8 mouse cellular contexts compared by ENCODE assay signal in genomic region chr2:69897039-69897617, GRCm38 (mm10). TPM values are rescaled to one million over a fixed set of nuclear protein-coding genes. Genes with fewer than 3 reads are reported as not detected.
DNase-seq lines count a peak whose midpoint lies in the region; ATAC-seq and TF ChIP-seq lines count a peak whose summit lies in the region.

TSS of gene Ubr3 (plus strand) at chr2:69897246.

- H3K27ac ChIP-seq in forebrain, embryonic 10.5 days = peak within 1 kb of the TSS; percentile 98
- peak within 1 kb of the TSS; percentile 96 for H3K27ac ChIP-seq in heart, embryonic 15.5 days
- H3K27ac ChIP-seq in liver, embryonic 14.5 days = peak within 1 kb of the TSS; percentile 80
- peak within 1 kb of the TSS; percentile 92 for H3K27ac ChIP-seq in neural tube, embryonic 11.5 days (ENCODE audit: low read depth, low read length)
- H3K27ac ChIP-seq in stomach, postnatal 0 days (replicated peaks) = peak within 1 kb of the TSS; percentile 97

- no peak for TF ChIP-seq CTCF in liver, embryonic 14.5 days (IDR thresholded peaks at IDR 0.05; ENCODE audit: low read depth)
- TF ChIP-seq CTCF in stomach, postnatal 0 days (IDR thresholded peaks at IDR 0.05; ENCODE audit: low read depth) = no peak

- peaks cover 17% of the 10 kb centered on the region for H3K36me3 ChIP-seq in forebrain, embryonic 10.5 days (replicated peaks)
- H3K36me3 ChIP-seq in heart, embryonic 15.5 days = no peaks in the 10 kb centered on the region
- H3K36me3 ChIP-seq in liver, embryonic 14.5 days (replicated peaks; ENCODE audit: control insufficient read depth, insufficient read depth, low read depth) = no peaks in the 10 kb centered on the region
- H3K36me3 ChIP-seq in neural tube, embryonic 11.5 days (ENCODE audit: control insufficient read depth, insufficient read depth, low read length) = no peaks in the 10 kb centered on the region
- H3K36me3 ChIP-seq in stomach, postnatal 0 days (ENCODE audit: control insufficient read depth, insufficient read depth, low read length) = no peaks in the 10 kb centered on the region

- TF ChIP-seq EP300 in liver, embryonic 14.5 days (IDR thresholded peaks at IDR 0.05; ENCODE audit: low read depth) = peak; percentile 69
- TF ChIP-seq EP300 in stomach, postnatal 0 days (optimal IDR thresholded peaks at IDR 0.05) = peak; percentile 99

- peaks cover 21% of the 10 kb centered on the region for H3K4me1 ChIP-seq in forebrain, embryonic 10.5 days
- H3K4me1 ChIP-seq in heart, embryonic 15.5 days (replicated peaks) = peaks cover 12% of the 10 kb centered on the region
- H3K4me1 ChIP-seq in liver, embryonic 14.5 days (replicated peaks; ENCODE audit: control insufficient read depth in 2 of 2, insufficient read depth in 2 of 2, low read length in 1 of 2) = peaks cover 14 to 16% of the 10 kb centered on the region in 2 experiments
- H3K4me1 ChIP-seq in neural tube, embryonic 11.5 days (ENCODE audit: control insufficient read depth, insufficient read depth, low read length) = peaks cover 5% of the 10 kb centered on the region; the same call in 1 of the 2 replicates
- no peaks in the 10 kb centered on the region for H3K4me1 ChIP-seq in stomach, postnatal 0 days (replicated peaks; ENCODE audit: control insufficient read depth, insufficient read depth)

- peak; percentile 95 to 98 for DNase-seq in CD8-positive naive resting alpha-beta T cell, adult 2 months (ENCODE audit: low read depth in 2 of 2, low spot score in 2 of 2)
- peak; percentile 90 for DNase-seq in c-Kit-positive CD71-negative TER-119-negative erythroid progenitor cells, embryonic 14.5 days (ENCODE audit: low read depth)
- DNase-seq in forebrain, embryonic 10.5 days (ENCODE audit: extremely low spot score, low spot score) = peak; percentile 96
- peak; percentile 99 for DNase-seq in kidney, postnatal 25 days
- peak; percentile 93 to 94 (median 93) for DNase-seq in liver, embryonic 14.5 days (ENCODE audit: low read depth in 3 of 3, low spot score in 3 of 3)
- DNase-seq in neural tube, embryonic 11.5 days (ENCODE audit: low spot score) = peak; percentile 98
- peak; percentile 98 for DNase-seq in stomach, postnatal 0 days (ENCODE audit: low spot score)

- peak within 1 kb of the TSS; percentile 97 for H3K4me3 ChIP-seq in forebrain, embryonic 10.5 days
- peak within 1 kb of the TSS; percentile 97 for H3K4me3 ChIP-seq in heart, embryonic 15.5 days
- peak within 1 kb of the TSS; percentile 93 for H3K4me3 ChIP-seq in liver, embryonic 14.5 days (ENCODE audit: insufficient read depth in 1 of 2, low read depth in 2 of 2, low read length in 2 of 2)
- peak within 1 kb of the TSS; percentile 99 for H3K4me3 ChIP-seq in neural tube, embryonic 11.5 days (ENCODE audit: low read depth, low read length)
- H3K4me3 ChIP-seq in stomach, postnatal 0 days (ENCODE audit: low read depth, low read length) = peak within 1 kb of the TSS; percentile 100

- H3K9ac ChIP-seq in heart, embryonic 15.5 days = peak within 1 kb of the TSS; percentile 100
- H3K9ac ChIP-seq in liver, embryonic 14.5 days (replicated peaks) = peak within 1 kb of the TSS; percentile 98
- peak within 1 kb of the TSS; percentile 98 for H3K9ac ChIP-seq in neural tube, embryonic 11.5 days (ENCODE audit: low read length)
- peak within 1 kb of the TSS; percentile 100 for H3K9ac ChIP-seq in stomach, postnatal 0 days (ENCODE audit: low read length)

- H3K4me2 ChIP-seq in heart, embryonic 15.5 days = peak within 1 kb of the TSS; percentile 85
- peak within 1 kb of the TSS; percentile 97 for H3K4me2 ChIP-seq in liver, embryonic 14.5 days (ENCODE audit: low read depth)
- peak within 1 kb of the TSS; percentile 97 for H3K4me2 ChIP-seq in neural tube, embryonic 11.5 days (ENCODE audit: low read depth)
- H3K4me2 ChIP-seq in stomach, postnatal 0 days (replicated peaks; ENCODE audit: low read depth) = peak within 1 kb of the TSS; percentile 88

- ATAC-seq in heart, embryonic 15.5 days (replicated peaks; ENCODE audit: insufficient number of reproducible peaks, insufficient read depth, low FRiP score, low read depth) = peak; percentile 98
- ATAC-seq in liver, embryonic 14.5 days (ENCODE audit: insufficient read depth) = peak; percentile 96
- ATAC-seq in neural tube, embryonic 11.5 days (ENCODE audit: insufficient read depth, low FRiP score, low TSS enrichment) = peak; percentile 97
- ATAC-seq in stomach, postnatal 0 days (ENCODE audit: low FRiP score, low TSS enrichment) = peak; percentile 99

- no peaks in the 10 kb centered on the region for H3K9me3 ChIP-seq in forebrain, embryonic 10.5 days
- H3K9me3 ChIP-seq in heart, embryonic 15.5 days (replicated peaks) = no peaks in the 10 kb centered on the region
- H3K9me3 ChIP-seq in liver, embryonic 14.5 days (ENCODE audit: control insufficient read depth, low read length) = no peaks in the 10 kb centered on the region
- H3K9me3 ChIP-seq in neural tube, embryonic 11.5 days (ENCODE audit: control insufficient read depth, low read length) = no peaks in the 10 kb centered on the region
- no peaks in the 10 kb centered on the region for H3K9me3 ChIP-seq in stomach, postnatal 0 days (ENCODE audit: control insufficient read depth, low read length)

- under 1% methylated on average over 59 of the region's 65 CpGs for WGBS in forebrain, embryonic 10.5 days
- under 1% methylated on average over 54 of the region's 65 CpGs for WGBS in heart, embryonic 15.5 days
- WGBS in liver, embryonic 14.5 days (ENCODE audit: insufficient replicate concordance) = under 1% methylated on average over 65 of the region's 65 CpGs
- under 1% methylated on average over 54 of the region's 65 CpGs for WGBS in neural tube, embryonic 11.5 days
- WGBS in stomach, postnatal 0 days = under 1% methylated on average over 48 of the region's 65 CpGs

- H3K27me3 ChIP-seq in forebrain, embryonic 10.5 days (ENCODE audit: poor library complexity, severe bottlenecking) = no peaks in the 10 kb centered on the region
- H3K27me3 ChIP-seq in heart, embryonic 15.5 days = no peaks in the 10 kb centered on the region
- H3K27me3 ChIP-seq in liver, embryonic 14.5 days (ENCODE audit: control insufficient read depth, insufficient read depth, low read length) = no peaks in the 10 kb centered on the region
- no peaks in the 10 kb centered on the region for H3K27me3 ChIP-seq in neural tube, embryonic 11.5 days (ENCODE audit: control insufficient read depth, insufficient read depth, low read length)
- H3K27me3 ChIP-seq in stomach, postnatal 0 days (ENCODE audit: control insufficient read depth, insufficient read depth, low read length) = no peaks in the 10 kb centered on the region

RNA-seq across cellular contexts. Expression of gene Ubr3, which starts in this region (rescaled TPM):
- polyA plus RNA-seq in forebrain, embryonic 10.5 days (2016; fragmentation: Nextera tagmentation; extraction: Ambion mirVana) = 10.3 and 11.8 TPM in 2 replicates
- 9.1 and 11.8 TPM in 2 replicates for polyA plus RNA-seq in heart, embryonic 15.5 days (2015; fragmentation: Nextera tagmentation; extraction: Ambion mirVana)
- polyA plus RNA-seq in liver, embryonic 14.5 days (2012; rRNA removed) = 6.4 and 8.0 TPM in 2 replicates
- polyA plus RNA-seq in liver, embryonic 14.5 days (2014; fragmentation: Nextera tagmentation; extraction: Ambion mirVana) = 5.8 and 5.9 TPM in 2 replicates
- polyA plus RNA-seq in neural tube, embryonic 11.5 days (2014; fragmentation: Nextera tagmentation; extraction: Ambion mirVana) = 16.6 and 19.4 TPM in 2 replicates
- polyA plus RNA-seq in stomach, postnatal 0 days (2015; fragmentation: Nextera tagmentation; extraction: Ambion mirVana) = 7.9 and 9.0 TPM in 2 replicates

Comparison
In these comparisons a context has a peak if more than half of its experiments do, and no peak if none do; other contexts are left out.
1. Peak in every context shown above with its lines: DNase-seq, ATAC-seq, H3K4me3 ChIP-seq and H3K27ac ChIP-seq.